In the genomic region with DNA sequence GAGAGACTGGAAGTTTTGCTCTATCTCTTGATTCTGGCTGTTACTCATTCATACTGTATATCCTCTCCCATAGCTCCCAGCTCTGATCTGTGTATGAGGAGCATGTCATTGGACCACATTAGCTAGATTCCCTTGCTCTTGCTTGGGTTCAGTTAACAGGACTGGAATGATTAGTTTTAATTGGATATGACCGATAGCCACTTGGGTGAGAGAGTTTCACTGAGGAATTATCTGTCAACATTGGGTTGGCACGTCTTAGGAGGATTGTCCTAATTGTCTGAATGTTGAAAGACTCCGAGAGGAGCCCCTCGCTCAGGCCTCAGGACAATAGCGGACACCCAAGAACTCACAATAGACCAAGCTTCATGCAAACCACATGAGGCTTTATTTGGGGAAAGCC, we compare ENCODE assay signal across 19 mouse cellular contexts. TPM values are rescaled to one million over a fixed set of nuclear protein-coding genes. Genes with fewer than 3 reads are reported as not detected.
"Had no signal": no experiment of that assay in that cellular context is flagged by ENCODE, and none has a peak within 500 bp of the region (broad histone marks: within the 10 kb centered on the region; RNA-seq: fewer than 3 reads in every experiment).

No protein-coding gene starts in this region.

- H3K4me1 ChIP-seq: neural tube, embryonic 12.5 days; neural tube, embryonic 13.5 days; neural tube, embryonic 15.5 days; stomach, embryonic 15.5 days had no signal

- H3K27ac ChIP-seq: neural tube, embryonic 12.5 days; neural tube, embryonic 13.5 days; neural tube, embryonic 15.5 days; stomach, embryonic 15.5 days; stomach, postnatal 0 days had no signal

- H3K4me3 ChIP-seq: neural tube, embryonic 12.5 days; neural tube, embryonic 13.5 days; neural tube, embryonic 15.5 days; stomach, embryonic 15.5 days had no signal

- DNase-seq: right cerebral cortex, adult 18-20 months; right cerebral cortex, postnatal 14 days; right cerebral cortex, postnatal 25 days; right cerebral cortex, postnatal 4 days; spleen, adult 18-20 months; thymus, adult 18-20 months; thymus, adult 2 months; thymus, postnatal 14 days; thymus, postnatal 25 days; thymus, postnatal 36 days; thymus, postnatal 4 days had no signal

RNA-seq across cellular contexts. Expression of gene Insc, which starts 7.2 kb away (rescaled TPM):
- total RNA-seq: neutrophil, adult 5-6 weeks had no signal

RNA-seq across cellular contexts. Expression of gene Calcb, which starts 17.8 kb away (rescaled TPM):
- total RNA-seq: neutrophil, adult 5-6 weeks had no signal
- polyA plus RNA-seq: spleen, adult 2 months; testis, adult 2 months had no signal
